Mouse (Mus musculus) liver, embryonic 11.5 days (tissue): ENCODE results near the gene Plppr2. TPM values are rescaled to one million over a fixed set of nuclear protein-coding genes. Genes with fewer than 3 reads are reported as not detected.

Experiments
- ATAC-seq: fragments of 200-750 bp; cut with Nextera tagmentation; replicated peaks from 2 replicates; pipeline ENCODE4 v1.8.0; 2017; ENCODE audit warnings: moderate number of reproducible peaks, mild to moderate bottlenecking, moderate TSS enrichment, moderate library complexity; ENCODE audit not compliant: low FRiP score
- DNase-seq: peaks from one replicate; pipeline ENCODE4 v3.0.0-alpha.2; 2017; ENCODE audit warnings: low spot score
- H3K27ac ChIP-seq: fragments of 300-500 bp; sonication (generic); 2 replicates; pipeline ENCODE4 v1.5.1; 2014; ENCODE audit warnings: mild to moderate bottlenecking, low read depth, low read length, control low read depth
- H3K27me3 ChIP-seq: fragments of 300-500 bp; sonication (generic); replicated peaks from 2 replicates; pipeline ENCODE4 v1.6.1; 2014; ENCODE audit warnings: low read length, mixed read lengths; ENCODE audit not compliant: control insufficient read depth, insufficient read depth
- H3K36me3 ChIP-seq: fragments of 300-500 bp; sonication (generic); 2 replicates; pipeline ENCODE4 v1.6.1; 2014; ENCODE audit warnings: mild to moderate bottlenecking, low read length, moderate library complexity, mixed read lengths; ENCODE audit not compliant: control insufficient read depth, insufficient read depth
- H3K4me1 ChIP-seq: fragments of 300-500 bp; sonication (generic); replicated peaks from 2 replicates; pipeline ENCODE4 v1.6.1; 2014; ENCODE audit warnings: low read length, mixed read lengths; ENCODE audit not compliant: control insufficient read depth, insufficient read depth
- H3K4me2 ChIP-seq: fragments of 300-500 bp; sonication (generic); 2 replicates; pipeline ENCODE4 v1.6.1; 2014; ENCODE audit warnings: mild to moderate bottlenecking, control low read depth, moderate library complexity
- H3K4me3 ChIP-seq: fragments of 300-500 bp; sonication (generic); 2 replicates; pipeline ENCODE4 v1.5.1; 2014; ENCODE audit warnings: low read depth, low read length, control low read depth
- H3K9ac ChIP-seq: fragments of 300-500 bp; sonication (generic); 2 replicates; pipeline ENCODE4 v1.6.1; 2014; ENCODE audit warnings: low read depth, low read length, control low read depth
- H3K9me3 ChIP-seq: fragments of 300-500 bp; sonication (generic); 2 replicates; pipeline ENCODE4 v1.6.1; 2016; ENCODE audit warnings: low read length, inconsistent platforms, mixed read lengths; ENCODE audit not compliant: control insufficient read depth
- WGBS: fragments of 180-500 bp; shearing (Covaris S2); extraction: QIAGEN DNeasy Blood & Tissue Kit; methylation state at CpG from one replicate; pipeline ENCODE4 v1.1.7; 2014; 5-methylcytosine and 5-hydroxymethylcytosine counted together
- polyA plus RNA-seq: library from polyadenylated mRNA; unstranded; fragments of >200 nt; fragmentation: Nextera tagmentation; extraction: Ambion mirVana; gene quantifications from 2 replicates; pipeline ENCODE4 v1.2.1, GENCODE M21; 2014

Gene Plppr2
- polyA plus RNA-seq, 1 experiment from 2014 or later, result 7.2 TPM

DNA sequence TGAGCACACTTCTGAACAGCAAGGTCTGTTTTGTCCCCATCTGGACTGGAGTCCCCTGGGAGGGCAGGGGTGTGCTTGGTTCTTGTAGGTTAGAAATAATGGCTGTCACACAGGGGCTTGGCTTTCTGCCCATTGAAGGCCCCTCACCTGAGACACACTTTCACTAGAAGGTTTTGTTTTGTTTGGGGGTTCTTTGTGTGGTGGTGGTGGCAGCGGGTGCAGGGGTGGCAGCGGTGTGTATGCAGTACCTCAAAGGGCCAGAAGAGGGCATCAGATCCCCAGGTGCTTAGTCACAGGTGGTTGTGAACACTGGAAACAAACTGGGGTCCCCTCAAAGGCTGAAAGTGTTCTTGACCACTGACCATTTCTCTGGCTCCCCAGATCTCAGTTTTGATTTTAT, 41.1 kb downstream of the Plppr2 start:
- Histone ChIP-seq H3K36me3 (no peaks in the 10 kb centered on the region), H3K4me1 (no peaks in the 10 kb centered on the region), H3K9ac (no peak overlapping the region), H3K27ac (no peak overlapping the region), H3K27me3 (peaks cover 34% of the 10 kb centered on the region), H3K9me3 (0 out of 2 replicates have a peak, but pooled peaks cover 3% of the 10 kb centered on the region), H3K4me2 (no peak overlapping the region), H3K4me3 (no peak overlapping the region)
- WGBS, result 14% methylated on average over 2 of the region's 2 CpGs
- DNase-seq (no peak), ATAC-seq (no peak)

DNA sequence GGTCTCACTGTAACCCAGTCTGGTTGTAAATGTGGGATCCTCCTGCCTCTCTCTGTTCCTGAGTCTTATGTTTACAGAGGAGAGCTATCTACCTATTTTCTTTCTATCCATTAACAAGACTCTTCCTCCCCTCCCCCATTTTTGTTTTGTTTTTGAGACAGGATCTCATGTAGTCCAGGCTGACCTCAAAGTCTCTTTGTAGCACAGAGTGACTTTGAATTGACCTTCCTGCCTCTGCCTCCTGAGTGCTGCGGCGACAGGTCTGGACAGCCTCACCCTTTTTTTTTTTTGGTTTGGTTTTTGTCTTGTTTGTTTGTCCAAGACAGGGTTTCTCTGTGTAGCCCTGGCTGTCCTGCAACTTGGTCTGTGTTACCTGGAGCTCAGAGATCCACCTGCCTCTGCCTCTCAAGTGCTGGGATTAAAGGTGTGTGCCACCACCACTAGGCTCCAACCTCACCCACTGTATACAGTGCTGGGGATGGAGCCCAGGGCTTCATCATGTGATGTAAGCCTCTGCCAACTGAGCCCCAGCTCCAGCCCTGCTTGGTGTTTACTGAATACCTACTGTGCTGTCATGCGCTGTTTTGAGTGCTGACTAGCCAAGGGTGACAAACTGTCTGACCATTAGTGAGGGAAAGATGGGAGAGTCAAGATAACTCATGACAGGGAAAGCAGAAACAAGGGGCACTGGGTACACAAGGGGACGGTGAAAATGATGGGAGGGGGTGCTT, 41.7 kb downstream of the Plppr2 start:
- Histone ChIP-seq H3K4me1 (no peaks in the 10 kb centered on the region), H3K27ac (no peak overlapping the region), H3K9me3 (0 out of 2 replicates have a peak, but pooled peaks cover 3% of the 10 kb centered on the region), H3K4me3 (no peak overlapping the region), H3K36me3 (no peaks in the 10 kb centered on the region), H3K27me3 (peaks cover 40% of the 10 kb centered on the region), H3K9ac (no peak overlapping the region), H3K4me2 (no peak overlapping the region)
- DNase-seq (no peak), ATAC-seq (no peak)
- 87% methylated on average over 4 of the region's 4 CpGs for WGBS

DNA sequence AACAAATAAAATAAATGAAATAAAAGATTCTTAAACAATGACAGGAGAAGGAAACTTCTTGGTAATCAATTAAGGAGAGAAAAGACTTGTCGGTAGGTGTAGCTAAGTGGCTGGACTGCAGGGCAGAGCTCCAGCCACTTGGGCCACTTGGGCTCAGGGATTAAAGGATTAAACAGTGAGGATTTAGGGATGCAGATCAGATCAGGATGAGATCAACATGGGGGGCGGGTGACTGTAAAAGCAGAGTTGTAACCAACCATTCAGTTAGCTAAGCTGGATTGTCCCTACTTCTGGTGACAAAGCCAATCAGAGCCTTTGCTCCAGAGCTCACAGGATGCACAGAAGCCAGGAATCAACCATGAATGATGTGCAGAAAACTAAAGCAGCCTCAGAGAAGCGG, 47.1 kb downstream of the Plppr2 start:
- ATAC-seq, result no peak
- Histone ChIP-seq H3K27ac (no peak overlapping the region), H3K9ac (no peak overlapping the region), H3K36me3 (no peaks in the 10 kb centered on the region), H3K4me1 (no peaks in the 10 kb centered on the region; the same call in 1 of the 2 replicates), H3K9me3 (0 out of 2 replicates have a peak, but pooled peaks cover 3% of the 10 kb centered on the region), H3K4me3 (no peak overlapping the region), H3K4me2 (no peak overlapping the region), H3K27me3 (peaks cover 89% of the 10 kb centered on the region)
- no peak for DNase-seq
- 15% methylated on average over 3 of the region's 3 CpGs for WGBS

DNA sequence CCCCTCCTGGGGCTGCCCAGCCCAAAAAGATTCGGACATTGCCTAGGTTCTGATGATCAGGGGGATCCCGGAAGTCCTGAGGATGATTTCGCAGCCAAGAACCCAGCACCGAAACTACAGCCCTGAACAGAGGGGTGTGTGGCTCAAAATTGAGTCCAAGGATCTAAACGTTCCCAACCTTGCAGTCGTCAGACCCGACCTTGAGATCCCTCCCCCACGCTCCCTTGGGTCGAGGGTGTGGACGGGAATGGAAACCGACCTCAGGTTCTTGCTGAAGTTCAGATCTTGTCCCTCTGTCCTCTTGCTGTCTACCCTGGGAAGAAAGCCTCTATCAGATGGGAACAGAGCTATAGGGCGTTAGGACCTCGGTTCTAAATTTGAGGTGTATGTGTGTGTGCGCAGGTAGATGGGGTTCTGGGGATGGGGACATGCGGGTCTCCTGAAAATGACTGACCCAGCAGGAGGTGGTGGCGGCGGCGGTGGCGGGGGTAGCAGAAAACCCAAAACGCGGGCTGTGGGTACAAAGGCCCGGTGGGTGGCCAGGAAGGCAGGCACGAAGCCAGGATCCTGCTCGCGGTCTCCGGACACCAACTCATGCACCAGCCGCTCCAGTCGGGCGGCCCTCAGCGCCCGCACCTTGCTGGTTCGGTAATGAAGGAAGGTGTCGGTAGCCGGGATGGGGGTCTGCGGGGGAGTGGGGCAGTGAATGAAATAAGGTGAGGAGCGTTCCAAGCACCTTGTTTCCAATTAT, 50.9 kb downstream of the Plppr2 start:
- Histone ChIP-seq H3K4me3 (no peak overlapping the region), H3K27ac (no peak overlapping the region), H3K9ac (no peak overlapping the region), H3K27me3 (peaks cover 96% of the 10 kb centered on the region), H3K4me1 (peaks cover 10% of the 10 kb centered on the region; the same call in 1 of the 2 replicates), H3K36me3 (no peaks in the 10 kb centered on the region), H3K9me3 (no peaks in the 10 kb centered on the region), H3K4me2 (no peak overlapping the region)
- WGBS, result 7% methylated on average over 36 of the region's 36 CpGs
- ATAC-seq (no peak), DNase-seq (no peak)

DNA sequence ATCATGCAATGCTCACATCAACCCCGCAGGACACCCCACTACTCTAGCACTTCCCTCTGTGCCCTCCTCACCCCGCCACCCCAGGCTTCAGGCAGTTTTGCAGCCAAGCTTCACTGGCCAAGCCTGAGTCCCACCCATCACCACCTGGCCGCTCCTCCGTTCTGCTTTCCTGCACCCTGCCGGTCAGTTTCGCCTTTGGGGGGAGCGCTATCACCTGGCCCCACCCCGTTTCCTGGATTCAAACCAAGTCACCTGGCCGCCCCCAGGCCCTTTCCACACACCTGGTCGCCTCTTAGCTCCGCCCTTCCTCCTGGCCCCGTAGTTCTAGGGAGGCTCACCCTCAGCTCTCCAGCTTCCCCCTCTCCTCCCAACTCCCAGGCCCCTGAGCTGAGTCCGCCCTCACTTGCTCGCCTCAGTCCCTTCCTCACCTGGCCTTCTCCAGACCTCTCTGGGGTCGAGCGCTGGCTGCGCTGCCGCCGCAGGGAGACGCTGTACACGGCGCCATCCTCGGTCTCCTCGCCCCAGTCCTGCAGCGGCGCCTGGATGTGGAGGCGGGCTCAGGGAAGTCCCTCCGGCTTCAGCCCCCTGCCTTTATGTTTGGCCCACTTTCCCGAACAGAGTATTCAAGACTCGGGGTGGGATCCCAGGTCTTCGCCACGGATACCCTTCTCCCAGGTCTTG, 51.7 kb downstream of the Plppr2 start:
- H3K4me2 ChIP-seq, result peak overlapping the region; percentile 67
- no peak overlapping the region for H3K9ac ChIP-seq
- 1% methylated on average over 32 of the region's 32 CpGs for WGBS
- H3K27ac ChIP-seq, result no peak overlapping the region
- no peaks in the 10 kb centered on the region for H3K36me3 ChIP-seq
- peak overlapping the region; percentile 49 for H3K4me3 ChIP-seq
- H3K9me3 ChIP-seq, result no peaks in the 10 kb centered on the region
- peaks cover 95% of the 10 kb centered on the region for H3K27me3 ChIP-seq
- DNase-seq (no peak), ATAC-seq (no peak)
- H3K4me1 ChIP-seq, result peaks cover 10% of the 10 kb centered on the region; the same call in 1 of the 2 replicates

DNA sequence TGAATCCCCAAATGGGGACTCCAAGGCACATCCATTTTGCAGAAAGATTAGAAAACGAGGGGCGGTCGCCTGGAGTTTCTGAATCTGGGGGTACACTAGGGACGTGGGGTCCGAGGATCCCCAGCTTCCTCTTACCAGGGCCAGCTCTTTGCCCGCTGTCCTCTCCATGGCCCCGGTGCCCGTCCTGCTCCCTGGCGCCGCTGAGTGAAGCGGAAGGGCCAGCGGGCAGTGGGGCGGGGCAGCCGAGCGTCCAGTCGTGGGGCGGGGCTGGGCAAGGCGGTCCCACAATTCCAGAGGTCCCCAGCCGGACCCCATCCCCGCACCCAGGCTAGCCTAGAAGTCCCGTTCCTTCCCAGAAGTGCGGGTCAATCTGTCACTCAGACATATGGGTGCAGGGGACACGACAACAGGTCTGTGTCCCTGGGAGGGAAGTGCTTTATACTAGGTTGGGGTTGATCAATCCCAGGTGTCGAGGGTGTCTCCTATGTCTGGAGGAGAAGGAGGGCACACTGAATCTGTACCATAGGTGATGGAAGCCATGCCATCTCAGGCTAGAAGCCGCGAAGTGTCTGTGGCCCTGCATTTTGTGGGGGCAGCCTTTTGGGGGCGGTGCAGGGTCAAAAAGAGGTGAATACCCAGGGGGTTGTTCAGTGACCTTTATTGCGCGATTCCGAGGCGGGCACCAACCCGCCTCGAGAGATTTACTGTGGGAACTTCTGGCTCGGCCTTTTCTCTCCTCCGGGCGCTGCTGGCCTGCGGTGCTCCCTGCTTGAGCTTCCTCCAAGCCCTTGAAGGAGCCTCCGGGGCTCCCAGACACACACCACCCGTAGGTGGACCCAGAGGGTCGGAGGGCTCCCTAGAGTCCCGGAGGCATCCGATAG, 52.6 kb downstream of the Plppr2 start, which contains the start of gene Rgl3:
TSS of gene Rgl3 (minus strand) at position 217 of the 881 bp plus-strand sequence.
- Histone ChIP-seq H3K27me3 (peaks cover 94% of the 10 kb centered on the region), H3K4me1 (peaks cover 10% of the 10 kb centered on the region; the same call in 1 of the 2 replicates), H3K9ac (no peak within 1 kb of the TSS), H3K27ac (no peak within 1 kb of the TSS), H3K9me3 (no peaks in the 10 kb centered on the region), H3K4me3 (peak within 1 kb of the TSS; percentile 49), H3K4me2 (peak within 1 kb of the TSS; percentile 67), H3K36me3 (no peaks in the 10 kb centered on the region)
- DNase-seq (no peak), ATAC-seq (no peak)
- 3% methylated on average over 42 of the region's 42 CpGs for WGBS

DNA sequence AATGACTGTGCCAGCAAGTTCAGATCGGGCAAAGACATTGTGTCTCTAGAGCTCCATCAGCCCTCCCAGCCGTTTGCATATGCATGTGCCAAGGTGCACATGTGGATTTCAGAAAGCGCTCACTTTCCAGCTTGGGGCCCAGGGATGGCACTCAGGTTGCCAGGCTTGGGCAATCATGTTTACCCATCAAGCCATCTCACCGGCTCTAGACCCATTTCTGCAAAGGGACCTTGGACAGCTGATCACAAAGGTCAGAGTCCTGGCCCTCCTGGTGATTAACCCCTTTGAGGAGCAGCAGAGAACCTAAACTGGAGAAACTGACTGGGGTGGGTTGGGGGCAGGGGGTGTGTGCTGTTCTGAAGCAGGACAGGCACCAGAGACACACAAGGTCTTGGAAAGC, 55.4 kb downstream of the Plppr2 start:
- Histone ChIP-seq H3K4me3 (no peak overlapping the region), H3K4me1 (peaks cover 10% of the 10 kb centered on the region; the same call in 1 of the 2 replicates), H3K4me2 (no peak overlapping the region), H3K36me3 (no peaks in the 10 kb centered on the region), H3K27me3 (peaks cover 69% of the 10 kb centered on the region), H3K9ac (no peak overlapping the region), H3K9me3 (no peaks in the 10 kb centered on the region; the same call in 1 of the 2 replicates), H3K27ac (no peak overlapping the region)
- no peak for ATAC-seq
- DNase-seq, result no peak
- 73% methylated on average over 4 of the region's 4 CpGs for WGBS
